Mouse (Mus musculus) megakaryocyte, embryonic 14.5 days (primary cell): ENCODE data around the gene Ccdc158.

Source experiments
- FLI1 ChIP-seq: IDR thresholded peaks from 2 replicates; pipeline ENCODE4 v1.6.1; 2012; ENCODE audit warnings: low read length, inconsistent platforms, mixed read lengths
- GATA1 ChIP-seq: IDR thresholded peaks from 3 replicates; pipeline ENCODE4 v1.6.1; 2012; ENCODE audit warnings: mixed read lengths, low read length, inconsistent platforms, borderline replicate concordance

DNA sequence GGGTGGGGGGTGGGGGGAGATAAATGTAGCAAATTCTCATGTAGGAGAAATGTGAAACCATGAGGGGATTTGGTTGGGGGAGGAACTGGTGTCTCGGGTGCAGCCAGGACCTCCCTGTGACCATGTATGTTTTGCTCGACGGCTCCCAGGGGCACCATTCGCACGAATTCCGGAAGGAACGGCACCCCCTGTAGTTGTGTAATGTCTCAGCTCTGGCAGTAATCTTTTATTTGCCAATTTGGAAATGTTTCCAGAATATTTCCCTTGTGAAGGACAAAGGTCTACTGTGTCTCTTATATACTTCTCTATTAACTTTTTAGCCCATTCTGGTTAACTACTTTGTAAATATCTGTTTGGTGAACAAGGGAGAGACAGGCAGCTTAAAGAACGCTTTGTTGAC, 35.7 kb upstream of the Ccdc158 start:
- no peak for TF ChIP-seq GATA1
- TF ChIP-seq FLI1, result no peak
